Mouse (Mus musculus) embryonic fibroblast, embryonic 13.5 days (primary cell): Measurements from ENCODE around the gene Itgb6.

Source experiments
- CTCF ChIP-seq: IDR thresholded peaks from 2 replicates; pipeline ENCODE4 v1.5.1; 2011; ENCODE audit warnings: mild to moderate bottlenecking, control low read depth, low read length, moderate library complexity, borderline replicate concordance; ENCODE audit not compliant: insufficient read depth
- POLR2A ChIP-seq: IDR thresholded peaks from 2 replicates; pipeline ENCODE4 v1.6.1; 2011; ENCODE audit warnings: low read depth, mild to moderate bottlenecking, control low read depth, low read length, moderate library complexity

- TF ChIP-seq POLR2A (no peak), CTCF (no peak)
These were observed 96.7 kb downstream of the Itgb6 start for GRCm38 (mm10) chr2:60625766-60626165.
